Mouse (Mus musculus) lung, adult 2 months (tissue): ENCODE data around the gene Spon1.

ENCODE experiments used
- CTCF ChIP-seq: fragments of 200-500 bp; IDR thresholded peaks from 2 replicates; pipeline ENCODE4 v1.5.1; 2011; ENCODE audit warnings: mild to moderate bottlenecking, low read length, control low read depth; ENCODE audit not compliant: insufficient read depth
- POLR2A ChIP-seq: fragments of 200-500 bp; IDR thresholded peaks from 2 replicates; pipeline ENCODE4 v1.6.1; 2011; ENCODE audit warnings: low read depth, mild to moderate bottlenecking, control low read depth, low read length, borderline replicate concordance; ENCODE audit errors: extremely low read depth

- no peak for TF ChIP-seq POLR2A
- TF ChIP-seq CTCF = no peak
Measured at GRCm38 (mm10) chr7:113721994-113722393, 43.8 kb upstream of the Spon1 start.
